Comparison of ENCODE assay signal across 20 mouse cellular contexts in genomic region chr10:95689058-95689457, GRCm38 (mm10).
"Had no signal": no experiment of that assay in that cellular context is flagged by ENCODE, and none has a peak within 500 bp of the region (broad histone marks: within the 10 kb centered on the region; RNA-seq: fewer than 3 reads in every experiment).

No protein-coding gene starts in this region.

- H3K4me3 ChIP-seq: liver, embryonic 13.5 days; liver, embryonic 15.5 days; lung, embryonic 15.5 days; midbrain, embryonic 10.5 days; midbrain, embryonic 12.5 days; myocyte; neural tube, embryonic 13.5 days; neural tube, embryonic 15.5 days had no signal

- H3K36me3 ChIP-seq: liver, embryonic 13.5 days; liver, embryonic 15.5 days; lung, embryonic 15.5 days; midbrain, embryonic 10.5 days; midbrain, embryonic 12.5 days; neural tube, embryonic 13.5 days; neural tube, embryonic 15.5 days had no signal

- DNase-seq: liver, embryonic 13.5 days; liver, postnatal 0 days; lung, adult 2 months; lung, postnatal 14 days; lung, postnatal 36 days; midbrain, embryonic 14.5 days; right cerebral cortex, adult 18-20 months; right cerebral cortex, postnatal 25 days; right cerebral cortex, postnatal 4 days; spleen, adult 18-20 months; thymus, adult 18-20 months; thymus, postnatal 14 days; thymus, postnatal 36 days had no signal

- H3K27me3 ChIP-seq: liver, embryonic 13.5 days; liver, embryonic 15.5 days; lung, embryonic 15.5 days; midbrain, embryonic 12.5 days; neural tube, embryonic 13.5 days; neural tube, embryonic 15.5 days had no signal

- H3K9me3 ChIP-seq: liver, embryonic 13.5 days; liver, embryonic 15.5 days; lung, embryonic 15.5 days; midbrain, embryonic 10.5 days; midbrain, embryonic 12.5 days; neural tube, embryonic 13.5 days; neural tube, embryonic 15.5 days had no signal
